Mouse (Mus musculus): ENCODE measurements around the gene Auh. TPM values are rescaled to one million over a fixed set of nuclear protein-coding genes. Genes with fewer than 3 reads are reported as not detected.

Gene Auh
- total RNA-seq, 2 experiments from 2014 or later: 73.3 to 81.6 TPM

Other genes with a start within 250 kb of the Auh start
- 10 to 100 TPM; 11.4 to 12.1 TPM for gene Nfil3, start 51.4 kb upstream of the Auh start, total RNA-seq (2021)

All from left cerebral cortex, postnatal 10 days (tissue).